Mouse (Mus musculus) Muller cell, postnatal 12 days (primary cell): ENCODE data around the gene Pip4k2a.
A peak's percentile ranks its signal among the peaks of the same experiment; 100 is the strongest.

ENCODE experiments used
- DNase-seq: peaks from one replicate; pipeline ENCODE4 v3.0.0-alpha.2; 2015; ENCODE audit errors: inconsistent ontology term

The Pip4k2a gene

DNA sequence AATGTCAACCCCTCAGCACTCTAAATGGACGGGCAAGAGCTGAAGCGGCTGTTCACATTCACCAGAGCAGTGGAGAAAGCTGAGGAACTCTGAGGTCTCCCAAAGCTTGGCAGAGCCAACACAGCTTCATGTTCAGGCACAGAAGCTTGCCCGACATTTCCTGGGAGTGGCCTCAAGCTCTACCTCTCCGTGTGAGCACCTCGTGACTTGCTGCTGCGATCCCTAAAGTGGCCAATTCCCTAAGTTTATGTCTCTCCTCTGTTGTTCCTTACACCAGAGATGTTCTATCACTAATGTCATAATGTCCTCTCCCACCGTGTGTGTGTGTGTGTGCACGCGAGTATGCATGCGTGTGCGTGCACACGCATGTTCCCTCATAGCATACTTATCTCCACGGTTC, 42.3 kb downstream of the Pip4k2a start:
- no peak for DNase-seq

DNA sequence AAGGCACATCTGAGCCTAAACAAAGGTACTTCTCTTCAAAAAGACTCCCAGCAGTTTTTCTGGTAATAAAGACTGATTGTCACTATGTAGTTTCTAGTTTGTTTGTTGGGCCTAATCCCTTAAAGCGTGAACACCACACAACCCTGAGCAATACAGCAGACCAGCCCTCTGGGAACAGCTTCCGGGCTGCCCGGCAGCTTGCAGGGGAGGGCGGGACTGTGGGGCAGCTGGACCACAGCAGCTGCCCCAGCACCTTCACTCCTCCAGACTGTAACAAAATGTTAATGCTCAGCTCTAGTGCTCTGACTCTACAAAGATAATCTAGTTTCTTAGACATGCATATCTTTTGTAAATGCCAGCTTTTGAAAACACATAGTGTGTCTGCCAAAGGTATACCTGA, 42.9 kb downstream of the Pip4k2a start:
- no peak for DNase-seq

DNA sequence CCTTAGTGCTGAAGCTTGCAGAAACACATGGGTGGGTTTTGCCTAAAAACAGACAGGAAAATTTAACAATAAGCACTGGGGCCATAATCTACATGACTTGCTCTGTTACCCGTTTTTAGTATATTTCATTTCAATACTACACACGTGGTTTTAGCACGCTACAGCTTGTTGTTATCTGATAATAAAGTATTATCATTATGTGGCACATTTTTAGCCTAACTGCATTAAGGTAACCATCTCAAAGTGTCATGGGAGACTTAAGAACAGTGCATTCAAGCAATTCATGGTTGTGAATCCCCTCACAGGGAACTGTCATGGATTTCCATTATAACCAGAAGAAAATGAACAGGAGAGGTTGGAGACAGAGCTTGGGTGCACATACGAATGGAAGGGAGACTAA, 43.5 kb downstream of the Pip4k2a start:
- DNase-seq: no peak

DNA sequence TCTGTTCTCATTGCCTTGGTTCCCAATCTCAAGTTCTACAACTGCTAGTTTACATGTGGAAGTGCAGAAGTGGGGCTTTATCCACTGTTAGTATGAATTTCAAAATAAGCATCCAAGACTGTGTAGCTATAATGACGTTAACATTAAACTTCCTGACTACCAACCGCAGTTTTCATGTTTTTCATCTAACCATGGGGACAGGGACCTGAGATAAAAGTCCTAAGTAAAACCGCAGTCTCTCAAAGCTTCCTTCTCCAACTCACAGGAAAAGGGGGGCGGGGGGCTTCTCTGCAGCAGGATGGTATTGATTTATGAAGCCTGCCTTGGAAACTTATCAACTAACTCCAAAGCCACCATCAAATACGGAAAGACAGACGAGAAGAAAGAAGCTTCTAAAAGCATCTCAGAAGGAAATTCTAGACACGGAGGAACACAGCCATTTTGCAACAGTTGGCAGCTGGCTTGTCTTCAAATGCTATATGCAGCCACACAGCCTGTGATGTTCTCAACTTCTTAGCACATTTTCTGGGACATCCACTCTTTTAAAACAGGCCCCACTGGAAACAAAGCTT, 45.7 kb downstream of the Pip4k2a start:
- DNase-seq: no peak

DNA sequence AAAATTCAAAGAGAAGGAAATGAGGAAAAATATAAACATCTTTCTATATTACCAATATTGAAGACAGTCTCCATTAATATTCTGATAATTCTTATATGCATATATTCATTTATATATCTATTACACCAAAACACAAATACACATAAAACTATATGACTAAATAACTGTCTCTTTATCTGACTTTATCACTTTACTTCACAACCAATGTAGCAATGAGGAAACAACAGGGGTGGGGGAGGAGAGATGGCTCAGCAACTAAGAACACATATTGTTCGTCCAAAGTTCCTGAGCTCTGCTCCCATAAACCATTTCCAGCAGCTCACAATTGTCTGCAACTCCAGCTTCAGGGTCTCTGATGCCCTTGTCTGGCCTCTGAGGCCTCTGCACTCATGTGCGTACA, 47.2 kb downstream of the Pip4k2a start:
- DNase-seq: no peak

DNA sequence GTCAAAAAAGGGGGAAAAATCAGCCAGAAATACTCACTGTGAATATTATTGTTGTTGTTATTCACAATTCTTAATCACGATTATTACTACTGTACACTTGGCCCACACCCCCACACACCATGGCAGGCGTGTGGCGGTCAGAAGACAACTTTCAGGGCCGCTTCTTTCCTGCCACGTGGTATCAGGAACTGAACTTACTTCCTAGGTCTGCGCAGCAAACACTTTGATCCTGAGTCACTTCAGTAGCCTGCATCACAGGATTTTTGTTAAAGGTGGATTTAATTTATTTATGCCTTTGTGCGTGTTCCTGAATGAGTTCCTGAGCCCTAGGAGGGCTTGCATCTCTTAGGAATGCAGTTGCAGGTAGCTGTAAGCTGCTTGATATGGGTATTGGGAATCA, 49.2 kb downstream of the Pip4k2a start:
- DNase-seq: no peak

DNA sequence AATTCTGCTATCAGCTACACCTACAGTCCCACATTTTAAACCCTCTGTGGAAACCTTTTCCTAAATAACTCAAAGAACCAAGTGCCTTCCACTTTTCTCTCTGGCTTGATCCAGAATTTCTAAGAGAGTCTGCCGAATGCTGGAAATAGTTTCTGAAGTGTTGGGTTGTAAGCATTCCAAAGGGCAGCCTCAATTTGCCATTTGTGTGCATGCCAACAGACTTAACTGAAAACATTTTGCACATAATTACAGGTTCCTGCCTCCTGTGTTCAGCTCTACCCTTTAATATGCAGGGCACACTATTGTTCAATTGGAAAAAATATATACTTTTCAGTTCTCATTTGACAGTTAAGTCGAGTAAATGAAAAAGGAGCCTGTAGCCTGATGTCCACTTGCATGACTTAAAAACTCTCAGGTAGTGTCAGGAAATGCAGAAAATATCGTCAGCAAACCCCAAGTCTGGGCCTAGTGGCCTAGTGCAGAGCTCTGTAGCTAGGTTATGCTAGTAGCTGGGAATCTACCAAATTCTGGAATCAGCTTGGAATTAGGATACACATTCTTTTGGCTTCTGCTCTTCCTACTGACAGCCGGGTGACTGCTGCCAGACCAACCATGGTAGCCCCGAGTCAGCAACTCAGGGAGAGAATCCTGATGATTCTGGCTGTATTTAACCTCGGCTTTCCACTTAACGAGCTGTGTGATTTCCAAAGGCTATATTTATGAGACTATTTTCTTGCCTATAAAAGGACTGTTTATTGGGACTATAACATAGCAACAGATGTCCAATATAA, 50.1 kb downstream of the Pip4k2a start:
- DNase-seq: peak; percentile 63

DNA sequence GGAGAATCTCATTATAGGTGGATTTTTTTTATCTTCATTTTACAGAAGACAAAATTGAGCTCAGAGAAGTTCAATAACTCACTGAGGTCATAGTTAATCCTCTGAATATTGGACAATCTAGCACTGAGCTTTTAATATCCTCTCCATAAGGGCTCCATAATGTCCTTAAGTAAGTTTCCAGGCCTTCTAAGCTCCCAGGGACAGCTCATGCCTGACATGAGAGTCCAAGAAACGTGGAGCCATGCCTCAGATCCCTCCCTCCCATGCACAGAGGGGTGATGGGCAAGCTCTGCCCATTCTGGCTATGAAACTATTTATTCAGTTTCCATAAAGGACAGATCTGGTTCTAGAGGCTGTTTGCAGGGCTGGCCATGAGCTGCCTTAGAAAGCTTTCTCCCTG, 52.5 kb downstream of the Pip4k2a start:
- no peak for DNase-seq

DNA sequence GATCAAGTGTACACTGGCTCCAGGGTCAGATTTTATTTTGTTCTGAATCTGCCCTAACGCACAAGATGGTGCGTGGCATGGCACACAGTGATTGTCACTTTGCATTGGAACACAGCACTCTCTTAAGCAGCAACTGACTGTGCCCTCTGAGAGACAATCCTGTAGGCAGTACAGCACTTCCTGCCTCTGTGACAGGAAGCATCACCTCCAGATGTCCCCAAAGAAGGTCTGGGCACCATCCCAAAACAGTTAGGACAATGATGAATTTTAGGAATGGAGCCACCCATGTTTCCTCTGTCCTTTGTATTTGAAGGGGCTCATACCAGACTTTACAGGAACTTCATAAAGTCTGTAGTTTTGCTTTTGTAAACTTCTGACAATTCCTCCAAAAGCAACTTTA, 54.0 kb downstream of the Pip4k2a start:
- DNase-seq: peak; percentile 64

DNA sequence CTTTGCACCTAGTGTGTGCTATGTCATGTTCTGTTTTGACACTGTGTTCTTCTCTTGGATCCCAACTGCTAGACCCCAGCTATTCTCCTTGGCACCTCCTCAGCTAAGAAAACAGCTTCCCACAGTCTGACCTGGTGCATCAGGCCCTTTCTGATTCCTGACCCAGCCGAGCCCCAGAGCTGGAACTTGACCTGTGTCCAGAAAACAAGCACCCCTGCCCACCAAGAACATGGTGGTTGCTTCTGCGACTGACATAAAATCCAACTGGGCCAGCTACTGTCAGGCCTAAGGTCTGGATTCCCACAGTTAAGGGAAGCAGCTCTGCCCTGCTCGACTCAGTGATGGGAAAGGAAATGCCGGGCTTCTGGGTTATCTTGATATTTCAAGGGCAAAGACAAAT, 54.6 kb downstream of the Pip4k2a start:
- DNase-seq: no peak

DNA sequence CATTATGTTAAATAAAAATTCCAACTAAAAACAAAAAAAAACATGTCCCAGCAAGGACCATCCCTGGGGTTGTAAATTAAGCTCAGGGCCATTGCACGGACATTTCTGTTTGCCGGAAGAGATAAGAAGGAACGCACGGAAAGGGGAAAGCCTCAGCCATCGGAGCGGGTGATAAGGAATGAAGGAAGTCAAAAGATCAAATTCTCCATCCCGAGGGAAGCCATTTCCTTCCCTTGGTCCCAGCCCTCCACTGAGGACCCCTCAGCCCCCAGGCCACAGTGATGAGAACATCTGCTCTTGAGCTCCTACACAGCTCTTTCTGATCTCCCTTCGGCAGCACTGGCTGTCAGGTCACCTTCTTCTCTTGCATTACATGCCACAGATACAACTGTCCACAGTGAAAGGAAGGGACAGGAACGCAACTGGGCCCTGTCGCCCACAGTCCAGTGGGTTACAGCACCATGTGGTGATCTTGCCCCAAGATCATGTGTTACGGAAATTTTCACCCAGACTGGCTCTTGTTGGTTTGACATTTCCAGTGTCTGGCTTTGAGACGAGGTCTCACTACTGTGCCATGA, 57.1 kb downstream of the Pip4k2a start:
- no peak for DNase-seq

DNA sequence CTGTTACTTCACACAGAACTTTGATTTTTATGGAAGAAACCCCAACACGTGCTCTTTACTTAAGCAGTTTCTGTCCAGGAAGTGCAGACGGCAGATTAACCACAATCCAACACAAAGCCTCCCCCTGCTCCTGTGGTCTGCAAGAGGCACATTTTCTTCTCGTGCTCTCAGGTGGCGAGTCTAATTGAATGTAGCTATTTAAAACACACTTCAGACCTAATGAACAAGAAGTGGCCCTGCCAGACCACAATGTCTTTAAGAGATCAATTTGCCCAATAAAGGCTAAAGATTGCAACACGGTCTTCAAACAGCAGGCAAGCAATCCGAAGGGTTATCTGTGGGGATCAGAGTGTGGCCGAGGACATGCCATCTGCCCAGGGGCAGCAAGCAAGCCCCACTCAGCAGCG, 59.0 kb downstream of the Pip4k2a start:
- peak; percentile 55 for DNase-seq

DNA sequence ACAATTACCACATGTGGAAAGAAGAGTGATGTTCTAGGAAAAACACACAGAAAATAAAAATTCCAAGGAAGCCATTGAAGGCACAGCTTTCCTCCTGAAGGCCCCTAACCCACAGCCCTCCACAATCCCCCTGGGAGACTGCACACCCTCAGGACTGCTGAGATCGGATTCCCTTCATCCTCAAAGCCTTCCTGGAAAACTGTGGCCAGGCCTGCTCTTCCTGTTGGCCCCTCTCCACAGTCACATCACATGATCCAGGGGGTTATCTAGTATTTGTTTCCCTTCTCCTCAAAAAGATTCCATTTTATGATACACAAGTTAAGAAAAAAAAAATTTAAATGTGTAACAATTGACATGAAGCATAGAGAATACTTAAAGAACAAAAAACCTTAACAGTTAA, 59.7 kb downstream of the Pip4k2a start:
- DNase-seq: no peak

DNA sequence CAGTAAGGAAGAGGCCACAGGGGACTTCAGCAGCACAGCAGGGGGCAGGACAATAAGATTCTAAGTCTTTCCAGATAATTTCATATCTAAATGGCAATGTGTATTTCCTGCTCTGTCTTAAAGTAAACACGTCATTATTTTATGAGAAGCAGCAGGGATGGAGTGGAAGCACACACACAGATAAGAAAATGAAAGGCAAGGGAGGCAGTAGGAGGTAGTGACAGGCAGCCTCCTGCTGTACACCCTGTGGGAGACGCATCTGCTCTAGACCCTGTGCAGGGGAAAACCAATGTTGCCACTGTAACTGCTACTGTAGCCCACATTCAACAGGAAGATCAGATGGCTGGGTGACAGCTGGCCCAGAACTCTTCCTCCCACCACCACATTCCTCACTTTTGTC, 60.3 kb downstream of the Pip4k2a start:
- no peak for DNase-seq

DNA sequence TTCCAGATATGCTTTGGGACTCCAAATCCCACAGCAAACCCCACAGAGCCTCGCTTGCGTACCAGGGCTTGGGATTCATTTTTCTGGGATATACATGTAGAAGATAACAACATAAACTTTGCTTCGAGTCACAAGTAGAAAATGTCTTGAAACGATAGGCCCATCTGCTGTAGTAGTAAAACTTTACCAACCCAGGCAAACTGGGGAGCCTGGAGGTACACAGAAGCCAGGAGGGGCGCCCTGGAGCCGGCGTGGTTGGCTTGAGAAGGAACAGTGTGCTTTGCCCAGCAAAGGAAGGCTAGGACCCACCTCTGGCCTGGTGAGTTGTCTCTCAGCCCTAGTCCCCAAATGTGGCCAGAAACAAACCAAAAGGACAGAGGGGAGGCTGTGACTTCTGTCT, 61.5 kb downstream of the Pip4k2a start:
- DNase-seq: no peak

DNA sequence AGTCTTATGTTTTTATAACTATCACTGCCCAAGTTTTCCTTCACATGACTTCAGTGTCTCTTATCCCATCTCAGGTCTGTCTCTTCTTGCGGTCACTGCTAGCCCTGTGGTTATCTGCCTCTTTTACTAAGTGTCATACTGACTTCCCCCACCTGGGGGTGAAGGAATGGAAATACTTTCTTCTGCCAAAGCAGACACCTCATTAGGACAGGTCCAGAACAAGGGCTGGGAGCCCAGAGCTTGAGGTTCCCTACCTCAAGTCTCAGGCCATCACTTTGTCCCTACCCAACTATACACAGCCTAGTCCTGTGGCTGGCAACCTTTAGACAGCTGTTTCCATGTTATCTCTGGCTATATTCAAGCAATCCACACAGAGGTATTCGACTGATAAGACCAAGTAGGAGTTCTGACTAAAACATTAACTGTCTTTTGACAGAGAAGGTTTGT, 62.3 kb downstream of the Pip4k2a start:
- DNase-seq: no peak

DNA sequence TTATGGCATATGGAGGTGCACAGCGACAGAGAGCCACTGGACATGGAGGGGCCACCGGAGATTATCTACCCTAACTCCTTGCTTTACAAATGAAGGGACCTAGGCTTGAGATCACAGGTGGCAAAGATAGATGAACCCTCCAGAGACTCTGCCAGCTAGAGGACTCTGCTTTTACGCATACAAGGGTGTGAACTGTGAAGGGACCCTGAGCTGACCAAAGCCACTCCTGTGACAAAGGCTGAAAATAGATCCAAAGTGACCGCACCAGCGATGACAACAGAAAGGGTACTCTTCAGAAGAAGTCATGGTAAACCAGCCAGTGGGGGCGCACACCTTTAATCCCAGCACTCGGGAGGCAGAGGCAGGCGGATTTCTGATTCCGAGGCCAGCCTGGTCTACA, 63.8 kb downstream of the Pip4k2a start:
- no peak for DNase-seq

DNA sequence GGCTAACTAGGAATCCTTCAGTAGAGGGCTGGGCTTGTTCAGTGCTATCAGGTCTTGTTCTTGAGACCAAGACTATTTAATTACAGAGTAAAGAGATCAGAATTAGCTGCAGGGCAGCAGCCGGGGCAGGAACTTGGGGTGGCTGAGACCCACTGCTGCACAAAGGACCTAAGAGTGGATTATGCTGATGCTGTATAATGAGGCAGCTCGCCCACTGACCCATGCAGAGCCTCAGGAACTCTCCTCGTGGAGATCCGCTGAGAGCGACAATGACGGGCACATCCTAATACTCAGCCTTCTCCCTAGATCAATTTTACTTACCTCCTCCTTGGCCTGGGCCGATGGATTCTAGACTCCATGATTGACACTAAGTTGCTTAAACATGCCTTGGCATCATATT, 64.5 kb downstream of the Pip4k2a start:
- no peak for DNase-seq

DNA sequence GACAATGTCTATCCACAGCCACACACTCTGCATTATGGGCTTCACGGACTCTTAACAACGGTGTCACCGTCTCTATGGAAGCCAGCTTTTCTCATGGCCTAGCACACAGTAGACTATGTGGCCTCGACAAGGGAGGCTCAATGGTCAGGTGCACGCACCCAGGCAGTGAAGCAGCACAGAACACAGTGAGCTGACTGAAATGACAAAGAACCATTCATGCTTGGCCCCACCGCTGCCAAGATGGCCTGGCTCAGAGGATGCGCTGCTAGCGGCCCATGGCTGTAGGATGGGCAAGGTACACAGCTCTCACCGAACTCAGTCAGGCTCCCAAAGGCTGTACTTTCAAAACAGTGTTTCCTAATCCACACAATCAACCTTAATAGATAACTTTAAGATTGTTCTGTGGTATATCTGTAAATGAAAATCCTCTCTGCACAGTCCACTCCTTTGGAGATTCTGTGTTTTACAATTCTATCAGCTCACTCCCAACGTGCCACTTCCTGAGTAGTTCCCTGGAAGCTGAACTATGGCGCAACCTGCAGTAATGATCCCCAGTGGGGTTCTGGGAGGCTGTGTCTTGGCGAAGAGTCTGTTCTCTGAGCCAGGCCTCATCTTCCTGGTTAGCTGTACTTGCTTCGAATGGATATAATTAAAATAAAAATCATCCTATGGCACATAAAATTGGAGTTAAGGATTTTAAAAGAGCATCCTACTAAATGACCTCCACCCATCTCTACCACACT, 67.4 kb downstream of the Pip4k2a start:
- no peak for DNase-seq

DNA sequence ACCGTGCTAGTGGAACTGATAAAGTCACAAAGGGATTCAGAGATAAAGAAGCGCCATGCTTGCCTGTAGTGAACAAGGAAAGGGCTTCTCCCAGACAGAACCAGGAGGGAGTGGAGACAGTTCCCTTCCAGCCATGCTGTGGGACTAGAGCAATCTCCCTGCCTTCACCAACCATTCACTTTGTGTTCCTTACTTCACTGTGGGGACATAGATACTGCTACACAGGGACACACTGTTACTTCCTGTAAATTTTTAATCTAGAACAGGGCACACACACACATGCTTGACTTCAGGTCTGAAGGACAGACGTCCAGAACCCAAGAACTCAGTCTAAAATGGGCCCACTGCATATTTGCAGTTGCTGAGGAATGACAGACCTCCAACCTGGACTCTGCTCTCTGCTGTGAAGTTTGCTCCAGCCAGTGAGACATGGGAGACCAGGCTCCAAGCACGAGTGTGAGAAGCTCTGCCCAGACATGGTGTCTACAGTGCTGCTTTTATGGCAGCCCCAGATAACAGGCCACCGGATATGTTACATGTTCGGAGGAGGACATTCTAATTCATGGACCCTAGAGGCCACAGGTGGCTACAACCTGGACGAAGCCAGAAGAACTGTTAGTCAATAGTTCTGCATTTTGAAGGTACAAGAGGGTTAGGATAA, 69.2 kb downstream of the Pip4k2a start:
- no peak for DNase-seq

DNA sequence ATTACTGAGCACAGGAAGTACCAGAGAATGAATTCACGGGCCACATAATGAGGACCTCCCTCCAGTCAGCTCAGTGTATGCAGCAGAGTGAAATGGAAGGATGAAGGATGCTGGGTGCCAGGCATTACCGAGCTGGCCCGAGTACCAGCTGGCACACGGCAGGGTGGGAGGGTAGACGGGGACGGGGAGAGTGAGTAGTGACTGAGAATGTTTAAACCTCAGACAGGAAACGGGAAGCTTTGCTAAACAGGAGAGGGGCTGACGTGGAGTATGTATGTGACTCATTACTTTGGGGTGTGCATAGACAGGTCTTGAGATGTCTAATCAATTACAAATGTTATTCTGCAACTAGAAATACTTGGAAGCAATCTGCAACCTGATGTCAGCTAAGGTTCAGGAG, 69.7 kb downstream of the Pip4k2a start:
- no peak for DNase-seq
